Mouse (Mus musculus): ENCODE measurements at regions not wholly inside any gene's neighbourhood (a gene's known extent, or its start where the extent isn't known, plus 50 kb on each side); places are given as distances from the start of the nearest gene placed in this dataset.

- no peaks in the 10 kb centered on the region for H3K27me3 ChIP-seq (ENCODE audit: control insufficient read depth, insufficient read depth, low read length)
- H3K4me3 ChIP-seq (ENCODE audit: control insufficient read depth in 1 of 2, insufficient read depth in 1 of 2, low read depth in 1 of 2, low read length in 2 of 2): no peak overlapping the region
- H3K9ac ChIP-seq (ENCODE audit: low read length): no peak overlapping the region
- 50% methylated on average over 17 of the region's 17 CpGs for WGBS
- no peaks in the 10 kb centered on the region for H3K36me3 ChIP-seq (ENCODE audit: control insufficient read depth, insufficient read depth, low read length)
- peaks cover 41 to 59% of the 10 kb centered on the region in 2 experiments for H3K4me1 ChIP-seq (ENCODE audit: control insufficient read depth in 2 of 2, insufficient read depth in 2 of 2, low read length in 2 of 2)
- H3K27ac ChIP-seq (replicated peaks in 1 of 2; ENCODE audit: control insufficient read depth in 1 of 2, insufficient read depth in 1 of 2, low read depth in 2 of 2, low read length in 2 of 2): peak overlapping the region in 1 of 2 experiments; percentile 6; a peak in 1 of 4 replicates
- H3K9me3 ChIP-seq (ENCODE audit: control insufficient read depth, low read length): no peaks in the 10 kb centered on the region
- peak overlapping the region; percentile 35 for H3K4me2 ChIP-seq (ENCODE audit: low read length)
- ATAC-seq (ENCODE audit: insufficient number of reproducible peaks, insufficient read depth, low FRiP score, low read depth): no peak
Measured at GRCm38 (mm10) chr15:59203850-59204625, 314.9 kb downstream of the Gm49356 start.

- H3K4me3 ChIP-seq (ENCODE audit: control insufficient read depth in 1 of 2, insufficient read depth in 1 of 2, low read depth in 1 of 2, low read length in 2 of 2): no peak overlapping the region
- 56% methylated on average over 3 of the region's 3 CpGs for WGBS
- H3K4me1 ChIP-seq (ENCODE audit: control insufficient read depth in 2 of 2, insufficient read depth in 2 of 2, low read length in 2 of 2): peaks cover 41 to 54% of the 10 kb centered on the region in 2 experiments
- H3K27ac ChIP-seq (replicated peaks in 1 of 2; ENCODE audit: control insufficient read depth in 1 of 2, insufficient read depth in 1 of 2, low read depth in 2 of 2, low read length in 2 of 2): peak overlapping the region; percentile 73 to 77
- no peak overlapping the region for H3K4me2 ChIP-seq (ENCODE audit: low read length)
- no peaks in the 10 kb centered on the region for H3K27me3 ChIP-seq (ENCODE audit: control insufficient read depth, insufficient read depth, low read length)
- H3K36me3 ChIP-seq (ENCODE audit: control insufficient read depth, insufficient read depth, low read length): no peaks in the 10 kb centered on the region
- 0 out of 2 replicates have a peak, but pooled peaks have one; percentile 15 for ATAC-seq (ENCODE audit: insufficient number of reproducible peaks, insufficient read depth, low FRiP score, low read depth)
- H3K9me3 ChIP-seq (ENCODE audit: control insufficient read depth, low read length): no peaks in the 10 kb centered on the region
- no peak overlapping the region for H3K9ac ChIP-seq (ENCODE audit: low read length)
Measured at GRCm38 (mm10) chr15:59205091-59205490, 316.0 kb downstream of the Gm49356 start.

GRCm38 (mm10) chr15:59205544-59205943, 316.4 kb downstream of the Gm49356 start:
- WGBS: 40% methylated on average over 7 of the region's 7 CpGs
- H3K9me3 ChIP-seq (ENCODE audit: control insufficient read depth, low read length): no peaks in the 10 kb centered on the region
- ATAC-seq (ENCODE audit: insufficient number of reproducible peaks, insufficient read depth, low FRiP score, low read depth): peak; percentile 61

GRCm38 (mm10) chr15:59206636-59207035, 317.5 kb downstream of the Gm49356 start:
- no peak overlapping the region for H3K27ac ChIP-seq (replicated peaks in 1 of 2; ENCODE audit: control insufficient read depth in 1 of 2, insufficient read depth in 1 of 2, low read depth in 2 of 2, low read length in 2 of 2)

More at GRCm38 (mm10) chr15:59205544-59205943, 316.4 kb downstream of the Gm49356 start:
- Histone ChIP-seq H3K9ac (ENCODE audit: low read length) (no peak overlapping the region), H3K27ac (replicated peaks in 1 of 2; ENCODE audit: control insufficient read depth in 1 of 2, insufficient read depth in 1 of 2, low read depth in 2 of 2, low read length in 2 of 2) (peak overlapping the region; percentile 73 to 77), H3K4me1 (ENCODE audit: control insufficient read depth in 2 of 2, insufficient read depth in 2 of 2, low read length in 2 of 2) (peaks cover 41 to 54% of the 10 kb centered on the region in 2 experiments), H3K4me2 (ENCODE audit: low read length) (no peak overlapping the region), H3K27me3 (ENCODE audit: control insufficient read depth, insufficient read depth, low read length) (no peaks in the 10 kb centered on the region), H3K36me3 (ENCODE audit: control insufficient read depth, insufficient read depth, low read length) (no peaks in the 10 kb centered on the region), H3K4me3 (ENCODE audit: control insufficient read depth in 1 of 2, insufficient read depth in 1 of 2, low read depth in 1 of 2, low read length in 2 of 2) (no peak overlapping the region)

GRCm38 (mm10) chr15:59207976-59208375, 318.9 kb downstream of the Gm49356 start:
- WGBS: 38% methylated on average over 4 of the region's 4 CpGs
- no peaks in the 10 kb centered on the region for H3K27me3 ChIP-seq (ENCODE audit: control insufficient read depth, insufficient read depth, low read length)
- no peak overlapping the region for H3K4me3 ChIP-seq (ENCODE audit: control insufficient read depth in 1 of 2, insufficient read depth in 1 of 2, low read depth in 1 of 2, low read length in 2 of 2)
- no peak for ATAC-seq (ENCODE audit: insufficient number of reproducible peaks, insufficient read depth, low FRiP score, low read depth)
- no peaks in the 10 kb centered on the region for H3K36me3 ChIP-seq (ENCODE audit: control insufficient read depth, insufficient read depth, low read length)
- H3K9ac ChIP-seq (ENCODE audit: low read length): no peak overlapping the region
- H3K4me2 ChIP-seq (ENCODE audit: low read length): no peak overlapping the region
- peaks cover 22 to 30% of the 10 kb centered on the region in 2 experiments for H3K4me1 ChIP-seq (ENCODE audit: control insufficient read depth in 2 of 2, insufficient read depth in 2 of 2, low read length in 2 of 2)
- H3K9me3 ChIP-seq (ENCODE audit: control insufficient read depth, low read length): no peaks in the 10 kb centered on the region
- no peak overlapping the region for H3K27ac ChIP-seq (replicated peaks in 1 of 2; ENCODE audit: control insufficient read depth in 1 of 2, insufficient read depth in 1 of 2, low read depth in 2 of 2, low read length in 2 of 2)

More at GRCm38 (mm10) chr15:59206636-59207035, 317.5 kb downstream of the Gm49356 start:
- Histone ChIP-seq H3K4me3 (ENCODE audit: control insufficient read depth in 1 of 2, insufficient read depth in 1 of 2, low read depth in 1 of 2, low read length in 2 of 2) (no peak overlapping the region), H3K4me1 (ENCODE audit: control insufficient read depth in 2 of 2, insufficient read depth in 2 of 2, low read length in 2 of 2) (peaks cover 35 to 43% of the 10 kb centered on the region in 2 experiments), H3K4me2 (ENCODE audit: low read length) (no peak overlapping the region), H3K27me3 (ENCODE audit: control insufficient read depth, insufficient read depth, low read length) (no peaks in the 10 kb centered on the region), H3K9me3 (ENCODE audit: control insufficient read depth, low read length) (no peaks in the 10 kb centered on the region), H3K36me3 (ENCODE audit: control insufficient read depth, insufficient read depth, low read length) (no peaks in the 10 kb centered on the region), H3K9ac (ENCODE audit: low read length) (no peak overlapping the region)
- no peak for ATAC-seq (ENCODE audit: insufficient number of reproducible peaks, insufficient read depth, low FRiP score, low read depth)
- WGBS: 72% methylated on average over 7 of the region's 7 CpGs

GRCm38 (mm10) chr15:59212362-59212761, 323.3 kb downstream of the Gm49356 start:
- Histone ChIP-seq H3K27ac (replicated peaks in 1 of 2; ENCODE audit: control insufficient read depth in 1 of 2, insufficient read depth in 1 of 2, low read depth in 2 of 2, low read length in 2 of 2) (no peak overlapping the region), H3K4me2 (ENCODE audit: low read length) (no peak overlapping the region), H3K4me3 (ENCODE audit: control insufficient read depth in 1 of 2, insufficient read depth in 1 of 2, low read depth in 1 of 2, low read length in 2 of 2) (no peak overlapping the region), H3K9me3 (ENCODE audit: control insufficient read depth, low read length) (no peaks in the 10 kb centered on the region), H3K36me3 (ENCODE audit: control insufficient read depth, insufficient read depth, low read length) (no peaks in the 10 kb centered on the region), H3K27me3 (ENCODE audit: control insufficient read depth, insufficient read depth, low read length) (no peaks in the 10 kb centered on the region), H3K9ac (ENCODE audit: low read length) (no peak overlapping the region), H3K4me1 (ENCODE audit: control insufficient read depth in 2 of 2, insufficient read depth in 2 of 2, low read length in 2 of 2) (peaks cover 3 to 4% of the 10 kb centered on the region in 2 experiments; a peak in 2 of 4 replicates)
- 61% methylated on average over 3 of the region's 3 CpGs for WGBS
- ATAC-seq (ENCODE audit: insufficient number of reproducible peaks, insufficient read depth, low FRiP score, low read depth): no peak

- Histone ChIP-seq H3K27ac (replicated peaks in 1 of 2; ENCODE audit: control insufficient read depth in 1 of 2, insufficient read depth in 1 of 2, low read depth in 2 of 2, low read length in 2 of 2) (no peak overlapping the region), H3K27me3 (ENCODE audit: control insufficient read depth, insufficient read depth, low read length) (no peaks in the 10 kb centered on the region), H3K36me3 (ENCODE audit: control insufficient read depth, insufficient read depth, low read length) (no peaks in the 10 kb centered on the region), H3K9ac (ENCODE audit: low read length) (no peak overlapping the region), H3K4me3 (ENCODE audit: control insufficient read depth in 1 of 2, insufficient read depth in 1 of 2, low read depth in 1 of 2, low read length in 2 of 2) (no peak overlapping the region), H3K4me2 (ENCODE audit: low read length) (no peak overlapping the region), H3K9me3 (ENCODE audit: control insufficient read depth, low read length) (no peaks in the 10 kb centered on the region), H3K4me1 (ENCODE audit: control insufficient read depth in 2 of 2, insufficient read depth in 2 of 2, low read length in 2 of 2) (no peaks in the 10 kb centered on the region)
- WGBS: 82% methylated on average over 4 of the region's 4 CpGs
- no peak for ATAC-seq (ENCODE audit: insufficient number of reproducible peaks, insufficient read depth, low FRiP score, low read depth)
Measured at GRCm38 (mm10) chr15:59214096-59214495, 325.0 kb downstream of the Gm49356 start.
